Mouse (Mus musculus): Measurements from ENCODE around the gene Ppp1r9a. TPM values are rescaled to one million over a fixed set of nuclear protein-coding genes. Genes with fewer than 3 reads are reported as not detected.

Ppp1r9a gene
- total and polyA plus RNA-seq, 3 experiments = 4.6 to 11.8 (median 10.9) TPM

GRCm38 (mm10) chr6:5078009-5078408 is 175.3 kb downstream of the Ppp1r9a start:
- H3K36me3 ChIP-seq (ENCODE audit: control insufficient read depth, insufficient read depth, low read length) = no peaks in the 10 kb centered on the region
- DNase-seq = no peak
- 56% methylated on average over 2 of the region's 2 CpGs for WGBS
- H3K9ac ChIP-seq (ENCODE audit: low read depth, low read length) = no peak overlapping the region
- H3K4me1 ChIP-seq (ENCODE audit: control insufficient read depth, insufficient read depth, low read length) = peaks cover 5% of the 10 kb centered on the region
- no peak overlapping the region for H3K27ac ChIP-seq
- H3K79me2 ChIP-seq (replicated peaks; ENCODE audit: control insufficient read depth, insufficient read depth, low read length) = no peaks in the 10 kb centered on the region
- TF ChIP-seq CTCF (IDR thresholded peaks at IDR 0.05) (no peak), POLR2A (IDR thresholded peaks at IDR 0.05; ENCODE audit: insufficient read depth, low read depth, low read length) (no peak)
- intact Hi-C loops (cut with DNase I) = no loop called here
- no peak overlapping the region for H3K4me3 ChIP-seq
- H3K27me3 ChIP-seq (ENCODE audit: control insufficient read depth, insufficient read depth, low read length) = no peaks in the 10 kb centered on the region; the same call in 1 of the 2 replicates

- no peak overlapping the region for H3K27ac ChIP-seq
- no peak overlapping the region for H3K4me3 ChIP-seq
- H3K4me1 ChIP-seq (ENCODE audit: control insufficient read depth, insufficient read depth, low read length) = peaks cover 5% of the 10 kb centered on the region
- 79% methylated on average over 1 of the region's 1 CpGs for WGBS
- no peaks in the 10 kb centered on the region for H3K36me3 ChIP-seq (ENCODE audit: control insufficient read depth, insufficient read depth, low read length)
- H3K9ac ChIP-seq (ENCODE audit: low read depth, low read length) = no peak overlapping the region
- intact Hi-C loops (cut with DNase I) = no loop called here
- TF ChIP-seq POLR2A (IDR thresholded peaks at IDR 0.05; ENCODE audit: insufficient read depth, low read depth, low read length) (no peak), CTCF (IDR thresholded peaks at IDR 0.05) (no peak), EP300 (IDR thresholded peaks at IDR 0.05; ENCODE audit: insufficient read depth, low read depth, low read length) (no peak)
- DNase-seq = no peak
- no peaks in the 10 kb centered on the region for H3K79me2 ChIP-seq (replicated peaks; ENCODE audit: control insufficient read depth, insufficient read depth, low read length)
- no peaks in the 10 kb centered on the region; the same call in 1 of the 2 replicates for H3K27me3 ChIP-seq (ENCODE audit: control insufficient read depth, insufficient read depth, low read length)
These were observed 176.4 kb downstream of the Ppp1r9a start for GRCm38 (mm10) chr6:5079108-5079507.

GRCm38 (mm10) chr6:5080094-5080493 is 177.4 kb downstream of the Ppp1r9a start:
- 95% methylated on average over 5 of the region's 5 CpGs for WGBS
- intact Hi-C loops (cut with DNase I) = no loop called here
- Histone ChIP-seq H3K27ac (no peak overlapping the region), H3K79me2 (replicated peaks; ENCODE audit: control insufficient read depth, insufficient read depth, low read length) (no peaks in the 10 kb centered on the region), H3K4me3 (no peak overlapping the region), H3K27me3 (ENCODE audit: control insufficient read depth, insufficient read depth, low read length) (no peaks in the 10 kb centered on the region; the same call in 1 of the 2 replicates), H3K36me3 (ENCODE audit: control insufficient read depth, insufficient read depth, low read length) (no peaks in the 10 kb centered on the region), H3K4me1 (ENCODE audit: control insufficient read depth, insufficient read depth, low read length) (peaks cover 5% of the 10 kb centered on the region), H3K9ac (ENCODE audit: low read depth, low read length) (no peak overlapping the region)
- TF ChIP-seq CTCF (IDR thresholded peaks at IDR 0.05) (no peak), EP300 (IDR thresholded peaks at IDR 0.05; ENCODE audit: insufficient read depth, low read depth, low read length) (no peak), POLR2A (IDR thresholded peaks at IDR 0.05; ENCODE audit: insufficient read depth, low read depth, low read length) (no peak)
- no peak for DNase-seq

GRCm38 (mm10) chr6:5080496-5080895 is 177.8 kb downstream of the Ppp1r9a start:
- Histone ChIP-seq H3K4me3 (no peak overlapping the region), H3K27ac (no peak overlapping the region), H3K27me3 (ENCODE audit: control insufficient read depth, insufficient read depth, low read length) (no peaks in the 10 kb centered on the region; the same call in 1 of the 2 replicates), H3K9ac (ENCODE audit: low read depth, low read length) (no peak overlapping the region), H3K4me1 (ENCODE audit: control insufficient read depth, insufficient read depth, low read length) (peaks cover 5% of the 10 kb centered on the region), H3K79me2 (replicated peaks; ENCODE audit: control insufficient read depth, insufficient read depth, low read length) (no peaks in the 10 kb centered on the region), H3K36me3 (ENCODE audit: control insufficient read depth, insufficient read depth, low read length) (no peaks in the 10 kb centered on the region)
- no peak for DNase-seq
- intact Hi-C loops (cut with DNase I) = no loop called here
- TF ChIP-seq EP300 (IDR thresholded peaks at IDR 0.05; ENCODE audit: insufficient read depth, low read depth, low read length) (no peak), CTCF (IDR thresholded peaks at IDR 0.05) (no peak), POLR2A (IDR thresholded peaks at IDR 0.05; ENCODE audit: insufficient read depth, low read depth, low read length) (no peak)
- 89% methylated on average over 5 of the region's 5 CpGs for WGBS

GRCm38 (mm10) chr6:5081099-5081498 is 178.4 kb downstream of the Ppp1r9a start:
- TF ChIP-seq POLR2A (IDR thresholded peaks at IDR 0.05; ENCODE audit: insufficient read depth, low read depth, low read length) = no peak
- no peak for TF ChIP-seq EP300 (IDR thresholded peaks at IDR 0.05; ENCODE audit: insufficient read depth, low read depth, low read length)
- TF ChIP-seq CTCF (IDR thresholded peaks at IDR 0.05) = no peak
- H3K27me3 ChIP-seq (ENCODE audit: control insufficient read depth, insufficient read depth, low read length) = no peaks in the 10 kb centered on the region; the same call in 1 of the 2 replicates
- no peak overlapping the region for H3K4me3 ChIP-seq
- no peak overlapping the region for H3K9ac ChIP-seq (ENCODE audit: low read depth, low read length)
- 23% methylated on average over 8 of the region's 8 CpGs for WGBS
- no peaks in the 10 kb centered on the region for H3K36me3 ChIP-seq (ENCODE audit: control insufficient read depth, insufficient read depth, low read length)
- peaks cover 5% of the 10 kb centered on the region for H3K4me1 ChIP-seq (ENCODE audit: control insufficient read depth, insufficient read depth, low read length)
- no peaks in the 10 kb centered on the region for H3K79me2 ChIP-seq (replicated peaks; ENCODE audit: control insufficient read depth, insufficient read depth, low read length)
- intact Hi-C loops (cut with DNase I) = no loop called here
- H3K27ac ChIP-seq = no peak overlapping the region
- no peak for DNase-seq

- Histone ChIP-seq H3K36me3 (ENCODE audit: control insufficient read depth, insufficient read depth, low read length) (no peaks in the 10 kb centered on the region), H3K9ac (ENCODE audit: low read depth, low read length) (no peak overlapping the region)
- intact Hi-C loops (cut with DNase I) = no loop called here
These were observed 179.4 kb downstream of the Ppp1r9a start for GRCm38 (mm10) chr6:5082144-5082543.

More at GRCm38 (mm10) chr6:5082144-5082543, 179.4 kb downstream of the Ppp1r9a start:
- Histone ChIP-seq H3K27ac (no peak overlapping the region), H3K27me3 (ENCODE audit: control insufficient read depth, insufficient read depth, low read length) (no peaks in the 10 kb centered on the region; the same call in 1 of the 2 replicates), H3K4me1 (ENCODE audit: control insufficient read depth, insufficient read depth, low read length) (peaks cover 5% of the 10 kb centered on the region), H3K79me2 (replicated peaks; ENCODE audit: control insufficient read depth, insufficient read depth, low read length) (no peaks in the 10 kb centered on the region), H3K4me3 (no peak overlapping the region)
- TF ChIP-seq POLR2A (IDR thresholded peaks at IDR 0.05; ENCODE audit: insufficient read depth, low read depth, low read length) = no peak
- no peak for TF ChIP-seq EP300 (IDR thresholded peaks at IDR 0.05; ENCODE audit: insufficient read depth, low read depth, low read length)
- TF ChIP-seq CTCF (IDR thresholded peaks at IDR 0.05) = no peak
- no peak for DNase-seq
